Mouse (Mus musculus) hindbrain, embryonic 12.5 days (tissue): ENCODE data around the gene Notch2. TPM values are rescaled to one million over a fixed set of nuclear protein-coding genes. Genes with fewer than 3 reads are reported as not detected.

Experiments
- ATAC-seq: fragments of 200-750 bp; cut with Nextera tagmentation; 2 replicates; pipeline ENCODE4 v1.8.0; 2017; ENCODE audit warnings: moderate TSS enrichment; ENCODE audit not compliant: low FRiP score
- H3K27ac ChIP-seq: fragments of 300-500 bp; sonication (generic); 2 replicates; pipeline ENCODE4 v1.5.1; 2016; ENCODE audit warnings: mild to moderate bottlenecking
- H3K27me3 ChIP-seq: fragments of 300-500 bp; sonication (generic); 2 replicates; pipeline ENCODE4 v1.6.1; 2016; ENCODE audit warnings: mild to moderate bottlenecking
- H3K36me3 ChIP-seq: fragments of 300-500 bp; sonication (generic); 2 replicates; pipeline ENCODE4 v1.6.1; 2016; ENCODE audit warnings: mild to moderate bottlenecking
- H3K4me1 ChIP-seq: fragments of 300-500 bp; sonication (generic); 2 replicates; pipeline ENCODE4 v1.6.1; 2016
- H3K4me2 ChIP-seq: fragments of 300-500 bp; sonication (generic); replicated peaks from 2 replicates; pipeline ENCODE4 v1.6.1; 2016; ENCODE audit warnings: mild to moderate bottlenecking
- H3K4me3 ChIP-seq: fragments of 300-500 bp; sonication (generic); 2 replicates; pipeline ENCODE4 v1.5.1; 2016; ENCODE audit warnings: mild to moderate bottlenecking
- H3K9ac ChIP-seq: fragments of 300-500 bp; sonication (generic); 2 replicates; pipeline ENCODE4 v1.6.1; 2016; ENCODE audit warnings: mild to moderate bottlenecking, moderate library complexity
- H3K9me3 ChIP-seq: fragments of 300-500 bp; sonication (generic); replicated peaks from 2 replicates; pipeline ENCODE4 v1.6.1; 2016; ENCODE audit warnings: mild to moderate bottlenecking
- WGBS: fragments of 180-500 bp; shearing (Covaris S2); methylation state at CpG from one replicate; pipeline ENCODE4 v1.1.7; 2016; 5-methylcytosine and 5-hydroxymethylcytosine counted together
- polyA plus RNA-seq: library from polyadenylated mRNA; unstranded; fragments of >200 nt; fragmentation: Nextera tagmentation; extraction: Ambion mirVana; gene quantifications from 2 replicates; pipeline ENCODE4 v1.2.1, GENCODE M21; 2016

Gene Notch2
- polyA plus RNA-seq, 1 experiment from 2014 or later = 26.5 TPM

DNA sequence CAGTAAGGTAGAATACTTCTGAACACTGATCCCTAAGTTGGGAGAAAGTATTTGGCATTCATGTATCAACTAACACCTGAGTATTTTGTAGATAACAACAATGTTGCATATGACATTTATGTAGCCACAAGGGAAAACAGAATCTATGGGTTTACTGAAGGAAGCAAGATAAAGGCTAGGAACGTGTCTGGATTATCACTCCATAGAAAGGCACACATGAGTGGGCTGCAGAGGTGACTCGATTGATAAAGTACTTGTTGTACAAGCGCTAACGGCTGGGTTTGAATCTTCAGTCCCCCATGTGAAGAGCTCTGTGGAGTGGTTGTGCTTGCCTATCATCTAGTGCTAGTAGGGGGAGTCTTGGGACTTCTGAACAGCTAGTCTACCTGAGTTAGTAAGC, 9.8 kb upstream of the Notch2 start:
- Histone ChIP-seq H3K9me3 (no peaks in the 10 kb centered on the region), H3K4me2 (no peak overlapping the region), H3K27me3 (no peaks in the 10 kb centered on the region), H3K27ac (no peak overlapping the region), H3K36me3 (no peaks in the 10 kb centered on the region), H3K9ac (no peak overlapping the region), H3K4me1 (no peaks in the 10 kb centered on the region), H3K4me3 (no peak overlapping the region)
- no peak for ATAC-seq
- WGBS = 90% methylated on average over 4 of the region's 4 CpGs

DNA sequence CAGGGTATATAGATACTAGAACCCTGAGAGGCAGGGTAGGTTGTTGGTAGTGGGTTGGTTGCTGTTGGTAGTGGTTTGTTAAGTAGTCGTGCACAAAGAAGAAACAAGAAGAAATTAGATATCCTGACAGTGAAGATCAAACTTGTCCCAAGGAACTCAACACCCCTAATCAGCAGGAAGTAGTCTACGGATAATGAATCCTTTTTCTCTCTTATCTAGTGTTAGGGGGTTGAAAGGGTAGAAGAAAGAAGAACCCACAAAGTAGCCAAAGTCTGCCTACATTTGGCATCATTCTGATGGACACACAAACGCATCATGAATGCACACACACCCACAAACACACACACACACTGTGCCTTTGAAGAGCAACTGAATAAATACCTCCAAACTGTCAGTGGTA, 9.1 kb upstream of the Notch2 start:
- H3K4me3 ChIP-seq = no peak overlapping the region
- H3K27me3 ChIP-seq = no peaks in the 10 kb centered on the region
- no peaks in the 10 kb centered on the region for H3K9me3 ChIP-seq
- H3K4me1 ChIP-seq = no peaks in the 10 kb centered on the region
- 81% methylated on average over 3 of the region's 3 CpGs for WGBS
- H3K27ac ChIP-seq = no peak overlapping the region
- ATAC-seq = no peak
- H3K4me2 ChIP-seq = no peak overlapping the region
- H3K36me3 ChIP-seq = no peaks in the 10 kb centered on the region
- H3K9ac ChIP-seq = no peak overlapping the region

DNA sequence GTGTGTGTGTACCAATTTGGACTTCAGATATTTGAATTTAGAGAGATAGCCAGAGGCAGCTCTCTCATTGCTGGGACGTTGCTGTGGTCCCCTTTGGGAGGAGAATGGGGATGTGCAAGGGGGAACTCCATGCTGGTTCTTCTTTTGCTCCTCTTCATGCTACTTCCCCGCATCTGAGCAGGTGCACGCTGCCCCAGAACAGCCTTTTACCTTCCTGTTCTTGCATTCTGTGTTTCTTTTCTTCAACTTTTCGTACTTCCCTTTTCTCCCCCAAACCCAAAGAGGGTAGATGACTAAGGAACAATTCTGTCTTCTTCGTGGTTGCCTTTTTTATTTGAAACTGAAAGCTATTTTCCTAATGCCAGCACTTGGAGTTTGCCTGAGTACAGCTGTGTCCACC, 8.0 kb upstream of the Notch2 start:
- Histone ChIP-seq H3K9me3 (no peaks in the 10 kb centered on the region), H3K36me3 (no peaks in the 10 kb centered on the region), H3K4me1 (no peaks in the 10 kb centered on the region), H3K4me3 (no peak overlapping the region), H3K27ac (no peak overlapping the region), H3K27me3 (no peaks in the 10 kb centered on the region), H3K4me2 (no peak overlapping the region), H3K9ac (no peak overlapping the region)
- 80% methylated on average over 5 of the region's 5 CpGs for WGBS
- no peak for ATAC-seq

DNA sequence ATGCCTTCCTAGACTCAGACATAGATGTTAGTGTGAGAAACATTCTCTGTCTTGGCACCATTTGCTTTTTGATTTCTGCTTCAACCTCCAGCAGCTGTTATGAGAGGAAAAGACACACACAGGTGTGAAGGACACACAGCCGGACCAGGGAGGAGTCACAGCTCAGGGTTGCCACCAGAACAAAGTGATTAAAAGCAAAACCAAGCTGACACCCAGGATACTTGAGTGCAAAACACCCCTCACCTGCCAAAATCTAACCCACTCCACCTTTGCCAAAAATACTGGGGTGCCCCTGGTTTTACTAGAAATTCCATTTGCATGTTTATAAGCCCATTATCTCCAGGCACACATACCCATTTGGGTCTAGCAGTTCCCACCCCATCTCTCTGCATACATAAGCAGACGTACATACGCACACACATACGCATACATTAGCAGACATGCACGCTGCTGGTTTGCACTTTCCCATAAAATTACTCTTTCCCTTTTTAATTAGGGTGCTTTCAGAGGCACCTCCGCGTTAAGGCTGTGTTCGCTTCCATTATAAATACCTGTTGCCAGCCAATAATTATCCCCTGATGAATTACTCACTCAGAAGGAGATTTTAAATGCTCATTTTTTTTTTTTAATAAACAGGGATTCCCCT, 7.2 kb upstream of the Notch2 start:
- Histone ChIP-seq H3K9me3 (no peaks in the 10 kb centered on the region), H3K36me3 (no peaks in the 10 kb centered on the region), H3K4me1 (no peaks in the 10 kb centered on the region), H3K9ac (no peak overlapping the region), H3K4me3 (no peak overlapping the region), H3K27ac (no peak overlapping the region), H3K27me3 (no peaks in the 10 kb centered on the region), H3K4me2 (no peak overlapping the region)
- WGBS = 69% methylated on average over 8 of the region's 8 CpGs
- no peak for ATAC-seq

DNA sequence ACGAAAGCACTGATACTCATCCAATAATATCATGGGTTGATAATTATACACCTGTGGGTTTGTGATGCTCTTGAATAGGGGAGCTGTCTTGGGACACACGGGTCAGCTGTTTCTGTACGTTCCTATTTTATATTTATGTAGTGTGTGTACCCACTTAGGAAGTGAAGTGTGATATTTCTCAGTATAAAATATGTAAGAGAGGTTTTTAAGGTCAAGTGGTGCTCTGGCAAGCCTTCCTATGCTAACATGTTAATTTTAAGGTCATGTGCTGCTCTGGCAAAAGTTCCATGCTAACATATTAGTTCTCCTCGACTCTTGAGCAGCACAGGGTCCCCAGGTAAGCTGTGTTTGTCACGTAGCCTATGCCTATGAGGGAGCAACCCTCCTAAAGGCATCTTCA, 6.4 kb upstream of the Notch2 start:
- no peak overlapping the region for H3K27ac ChIP-seq
- no peak overlapping the region for H3K4me3 ChIP-seq

DNA sequence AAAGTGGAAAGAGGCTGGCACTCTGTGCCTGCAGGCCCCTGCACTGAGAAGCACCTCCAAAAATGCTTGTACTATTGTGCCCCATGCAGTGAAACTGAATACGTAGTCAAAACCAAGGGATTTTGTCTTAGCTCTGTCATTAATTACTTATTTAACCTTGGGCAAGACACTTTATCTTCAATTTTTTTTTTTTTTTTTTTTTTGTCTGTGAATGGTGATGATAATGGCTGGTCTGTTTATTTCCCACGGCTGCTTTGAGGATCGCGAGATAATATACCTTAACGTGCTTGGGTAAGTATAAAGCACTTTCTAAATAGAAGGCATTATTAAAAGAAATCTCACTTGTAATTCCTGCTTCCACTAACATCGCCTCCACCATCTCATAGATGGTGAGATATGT, 5.2 kb upstream of the Notch2 start:
- Histone ChIP-seq H3K9me3 (no peaks in the 10 kb centered on the region), H3K4me2 (no peak overlapping the region), H3K9ac (no peak overlapping the region), H3K4me1 (no peaks in the 10 kb centered on the region), H3K27ac (no peak overlapping the region), H3K27me3 (no peaks in the 10 kb centered on the region), H3K4me3 (no peak overlapping the region), H3K36me3 (no peaks in the 10 kb centered on the region)
- WGBS = 84% methylated on average over 6 of the region's 6 CpGs
- no peak for ATAC-seq

More for the DNA sequence above, 6.4 kb upstream of the Notch2 start:
- Histone ChIP-seq H3K36me3 (no peaks in the 10 kb centered on the region), H3K9me3 (no peaks in the 10 kb centered on the region), H3K4me2 (no peak overlapping the region), H3K4me1 (no peaks in the 10 kb centered on the region), H3K27me3 (no peaks in the 10 kb centered on the region), H3K9ac (no peak overlapping the region)
- no peak for ATAC-seq
- 84% methylated on average over 5 of the region's 5 CpGs for WGBS

DNA sequence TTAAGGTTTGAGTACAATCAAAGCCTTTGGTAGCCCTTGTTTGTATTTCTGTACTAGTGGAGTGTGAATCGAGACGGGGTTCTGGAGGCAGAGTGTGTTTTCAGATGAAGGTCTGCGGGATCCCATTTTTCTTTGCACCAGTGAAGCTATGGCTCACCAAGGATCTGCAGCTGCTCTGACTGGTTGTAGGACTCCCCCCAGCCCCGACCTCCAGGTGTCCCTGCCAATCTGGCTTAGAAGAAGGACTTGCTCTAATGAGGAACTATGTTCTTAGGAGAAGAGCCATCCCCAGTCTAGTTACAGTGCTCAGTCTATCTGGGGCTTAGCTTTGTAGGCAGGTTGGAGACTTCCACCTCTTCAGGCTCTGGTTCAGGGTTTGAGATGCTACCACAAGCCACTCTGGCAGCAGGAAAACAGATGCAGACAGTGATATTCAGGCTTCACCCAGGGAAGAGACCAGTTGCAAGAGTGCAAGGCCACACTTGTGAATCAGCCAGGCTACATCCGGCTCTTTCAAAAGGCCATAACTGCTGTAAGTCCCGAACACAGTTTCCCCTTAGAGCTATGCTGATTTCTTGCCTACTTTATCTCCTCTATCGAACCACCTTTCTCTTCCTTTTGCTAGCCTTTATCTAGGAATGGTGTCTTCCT, 4.0 kb upstream of the Notch2 start:
- 0 out of 2 replicates have a peak, but pooled peaks cover 3% of the 10 kb centered on the region for H3K4me1 ChIP-seq
- H3K9me3 ChIP-seq = no peaks in the 10 kb centered on the region
- no peak overlapping the region for H3K27ac ChIP-seq
- no peak overlapping the region for H3K4me2 ChIP-seq
- H3K9ac ChIP-seq = no peak overlapping the region
- no peak for ATAC-seq
- no peaks in the 10 kb centered on the region for H3K27me3 ChIP-seq
- 73% methylated on average over 7 of the region's 7 CpGs for WGBS
- H3K36me3 ChIP-seq = no peaks in the 10 kb centered on the region
- no peak overlapping the region for H3K4me3 ChIP-seq

DNA sequence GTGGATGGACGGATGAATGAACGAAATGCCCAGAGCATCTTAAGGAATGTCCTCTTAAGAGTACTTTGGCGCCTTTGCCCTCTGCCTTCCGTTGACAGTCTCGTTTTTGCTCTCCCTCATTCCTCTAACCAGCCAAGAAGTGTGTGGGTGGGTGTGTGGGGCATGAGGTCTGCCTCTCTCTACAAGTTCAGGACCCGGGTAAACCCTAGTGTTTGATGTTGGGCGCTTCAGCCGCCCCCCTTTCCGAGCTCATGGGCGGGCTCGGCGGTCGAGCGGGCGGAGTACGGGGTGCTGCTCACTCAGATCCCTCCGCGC, 284 bp upstream of the Notch2 start:
- 1% methylated on average over 18 of the region's 18 CpGs for WGBS
- Histone ChIP-seq H3K9ac (peak overlapping the region; percentile 82; the same call in 1 of the 2 replicates), H3K27ac (0 out of 2 replicates have a peak overlapping the region, but pooled peaks have one; percentile 86), H3K9me3 (no peaks in the 10 kb centered on the region), H3K27me3 (no peaks in the 10 kb centered on the region), H3K36me3 (no peaks in the 10 kb centered on the region), H3K4me3 (peak overlapping the region; percentile 88), H3K4me1 (peaks cover 9% of the 10 kb centered on the region; the same call in 1 of the 2 replicates), H3K4me2 (peak overlapping the region; percentile 86)
- ATAC-seq = no peak

DNA sequence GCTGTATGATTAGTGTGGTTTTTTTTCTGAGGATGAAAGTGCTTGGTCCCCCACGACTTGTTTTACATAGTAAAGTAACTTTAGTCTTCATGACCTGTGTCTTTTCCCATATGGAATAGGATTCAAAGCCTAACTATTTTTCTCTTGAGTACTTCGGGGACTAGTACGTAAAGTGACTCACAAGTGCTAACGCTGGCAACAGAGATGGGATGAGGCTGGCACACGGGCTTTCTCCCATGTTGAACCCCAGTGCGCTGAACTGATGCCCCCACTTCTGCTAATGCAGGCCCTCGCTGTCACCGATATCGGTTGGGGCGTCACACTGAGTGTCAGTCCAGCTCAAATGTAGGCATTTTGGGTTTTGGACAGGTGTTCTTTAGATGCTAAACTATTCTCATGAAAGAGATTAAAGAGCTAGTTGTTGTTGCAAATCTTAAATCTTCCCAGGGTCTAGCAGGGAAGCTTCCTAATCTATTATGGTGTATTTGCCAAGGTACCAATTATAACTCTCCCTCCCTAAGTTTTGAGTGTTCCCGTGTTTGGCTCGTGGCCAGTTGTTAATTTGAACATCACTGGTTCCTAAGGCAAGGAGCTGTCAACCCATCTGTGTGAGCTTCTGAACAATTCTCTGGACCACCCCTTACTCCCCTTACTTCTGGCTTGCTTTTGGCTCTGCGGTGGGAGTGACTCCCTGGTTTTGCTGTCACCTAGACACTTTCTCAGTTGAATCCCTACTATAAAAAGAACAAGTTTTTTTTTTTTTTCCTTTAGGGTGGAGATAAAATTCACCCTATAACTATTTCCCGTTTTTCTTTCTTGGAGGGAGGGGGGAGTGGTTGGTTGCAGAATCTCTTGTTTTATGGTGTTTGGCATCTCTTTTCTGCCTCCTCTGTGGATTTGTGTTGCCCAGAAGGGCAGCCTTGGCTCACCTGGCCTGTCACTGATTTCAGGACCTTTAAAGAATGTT, 2.2 kb downstream of the Notch2 start:
- no peak overlapping the region for H3K27ac ChIP-seq
- H3K9ac ChIP-seq = no peak overlapping the region
- peaks cover 30% of the 10 kb centered on the region for H3K4me1 ChIP-seq
- H3K9me3 ChIP-seq = no peaks in the 10 kb centered on the region
- peak overlapping the region; percentile 86 for H3K4me2 ChIP-seq
- H3K4me3 ChIP-seq = peak overlapping the region; percentile 88; the same call in 1 of the 2 replicates
- WGBS = 71% methylated on average over 14 of the region's 14 CpGs
- no peaks in the 10 kb centered on the region for H3K36me3 ChIP-seq
- no peaks in the 10 kb centered on the region for H3K27me3 ChIP-seq
- ATAC-seq = no peak

DNA sequence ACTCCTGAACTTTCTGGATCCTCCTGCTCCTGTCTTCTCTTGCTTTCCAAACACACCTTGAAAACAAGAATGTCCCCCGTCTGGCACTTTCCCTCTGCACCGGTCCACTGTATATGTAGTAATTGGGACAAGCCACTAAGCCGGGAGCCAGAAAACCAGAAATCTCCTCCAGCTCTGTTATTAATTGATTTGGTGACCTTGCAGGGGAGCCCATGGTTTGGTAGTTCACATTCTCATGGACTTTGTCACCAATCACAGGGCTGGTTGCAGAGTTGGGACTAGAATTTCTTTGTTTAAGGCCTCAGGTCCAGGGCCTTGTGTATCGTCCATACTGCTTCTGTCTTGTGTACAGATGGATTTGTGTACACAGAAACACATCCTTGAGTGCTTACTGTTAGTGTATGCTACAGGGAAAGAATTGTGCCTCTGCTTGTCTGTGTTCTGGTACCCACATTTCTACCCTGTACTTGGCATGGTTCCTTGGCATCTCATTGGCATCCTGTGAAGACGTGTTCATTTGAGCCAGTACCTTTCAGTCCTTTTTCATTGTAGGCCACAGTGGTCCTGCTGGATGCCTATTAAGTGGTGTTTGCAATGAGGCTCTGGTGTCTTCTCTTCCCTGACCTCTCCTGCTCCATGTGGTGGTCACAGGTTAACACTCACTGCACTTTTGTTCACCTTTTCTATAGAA, 3.7 kb downstream of the Notch2 start:
- no peaks in the 10 kb centered on the region for H3K36me3 ChIP-seq
- 84% methylated on average over 5 of the region's 5 CpGs for WGBS
- H3K27ac ChIP-seq = no peak overlapping the region
- no peak for ATAC-seq
- peaks cover 31% of the 10 kb centered on the region for H3K4me1 ChIP-seq
- H3K27me3 ChIP-seq = no peaks in the 10 kb centered on the region; the same call in 1 of the 2 replicates
- H3K9me3 ChIP-seq = no peaks in the 10 kb centered on the region
- no peak overlapping the region for H3K9ac ChIP-seq
- H3K4me2 ChIP-seq = no peak overlapping the region
- H3K4me3 ChIP-seq = no peak overlapping the region

DNA sequence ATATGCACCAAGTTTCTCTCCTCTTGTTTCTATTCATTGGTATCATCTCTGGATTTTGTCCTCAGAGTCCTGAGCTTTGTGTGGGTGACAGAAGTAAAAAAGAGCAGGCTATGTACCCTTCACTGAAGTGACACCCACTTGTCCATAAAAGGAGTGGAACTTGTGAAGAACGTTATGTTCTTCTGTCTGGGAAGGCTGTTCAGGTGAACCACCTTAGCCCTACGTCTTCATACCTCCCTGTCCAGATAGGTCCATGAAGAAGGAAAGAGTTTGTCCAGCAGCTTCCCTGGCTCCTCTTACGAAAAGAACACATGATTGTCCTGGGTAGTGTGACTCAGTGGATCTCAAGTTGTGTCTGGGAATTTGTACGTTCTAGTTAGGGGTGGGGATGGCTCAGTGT, 4.9 kb downstream of the Notch2 start:
- Histone ChIP-seq H3K4me1 (peaks cover 31% of the 10 kb centered on the region), H3K9ac (no peak overlapping the region)
- WGBS = 85% methylated on average over 4 of the region's 4 CpGs

More for the DNA sequence above, 4.9 kb downstream of the Notch2 start:
- Histone ChIP-seq H3K36me3 (no peaks in the 10 kb centered on the region), H3K27ac (no peak overlapping the region), H3K4me2 (no peak overlapping the region), H3K4me3 (no peak overlapping the region), H3K9me3 (no peaks in the 10 kb centered on the region), H3K27me3 (no peaks in the 10 kb centered on the region; the same call in 1 of the 2 replicates)
- no peak for ATAC-seq
